Mouse (Mus musculus): ENCODE data around the gene Ankar. TPM values are rescaled to one million over a fixed set of nuclear protein-coding genes. Genes with fewer than 3 reads are reported as not detected.

The Ankar gene
- polyA plus RNA-seq, 1 experiment from 2014 or later, result not detected

GRCm38 (mm10) chr1:72730126-72730525, 29.7 kb upstream of the Ankar start:
- Histone ChIP-seq H3K27ac (ENCODE audit: low read depth, low read length) (no peak overlapping the region), H3K9me3 (ENCODE audit: control insufficient read depth, low read length) (no peaks in the 10 kb centered on the region), H3K4me3 (ENCODE audit: low read depth, low read length) (no peak overlapping the region), H3K9ac (ENCODE audit: low read depth, low read length) (no peak overlapping the region), H3K4me1 (replicated peaks; ENCODE audit: control insufficient read depth, insufficient read depth, low read length) (no peaks in the 10 kb centered on the region), H3K27me3 (replicated peaks; ENCODE audit: control insufficient read depth, insufficient read depth, low read length) (no peaks in the 10 kb centered on the region), H3K36me3 (ENCODE audit: control insufficient read depth, insufficient read depth, low read length) (no peaks in the 10 kb centered on the region), H3K4me2 (no peak overlapping the region)
- DNase-seq (ENCODE audit: low spot score), result no peak
- ATAC-seq (replicated peaks; ENCODE audit: low FRiP score), result no peak
- WGBS, result 82% methylated on average over 10 of the region's 10 CpGs

DNA sequence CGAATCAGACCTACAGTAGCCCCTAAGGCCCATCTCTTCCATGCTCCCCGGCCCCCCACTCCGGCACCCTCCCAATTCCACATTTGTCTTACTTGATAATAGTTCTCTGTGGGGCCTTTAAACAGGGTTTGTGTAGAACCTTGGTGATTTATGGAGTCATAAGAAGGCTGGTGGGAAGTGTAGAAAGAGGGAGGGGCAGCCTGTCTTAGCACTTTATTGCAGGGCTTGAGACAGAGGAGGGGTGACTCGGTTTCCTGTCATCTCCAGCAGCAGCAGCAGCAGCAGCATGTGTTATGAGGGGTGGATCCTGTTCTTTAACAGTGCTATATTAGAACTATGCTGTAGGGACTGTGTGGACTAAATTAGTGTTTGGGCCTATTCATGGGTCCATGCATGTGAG, 28.4 kb upstream of the Ankar start:
- DNase-seq (ENCODE audit: low spot score) (no peak), ATAC-seq (replicated peaks; ENCODE audit: low FRiP score) (no peak)
- Histone ChIP-seq H3K4me1 (replicated peaks; ENCODE audit: control insufficient read depth, insufficient read depth, low read length) (no peaks in the 10 kb centered on the region), H3K36me3 (ENCODE audit: control insufficient read depth, insufficient read depth, low read length) (no peaks in the 10 kb centered on the region), H3K4me3 (ENCODE audit: low read depth, low read length) (no peak overlapping the region), H3K4me2 (no peak overlapping the region), H3K27me3 (replicated peaks; ENCODE audit: control insufficient read depth, insufficient read depth, low read length) (no peaks in the 10 kb centered on the region), H3K27ac (ENCODE audit: low read depth, low read length) (no peak overlapping the region), H3K9ac (ENCODE audit: low read depth, low read length) (no peak overlapping the region), H3K9me3 (ENCODE audit: control insufficient read depth, low read length) (no peaks in the 10 kb centered on the region)
- WGBS, result 71% methylated on average over 4 of the region's 4 CpGs

- no peak overlapping the region for H3K9ac ChIP-seq (ENCODE audit: low read depth, low read length)
Observed at GRCm38 (mm10) chr1:72725941-72726340, 25.6 kb upstream of the Ankar start.

DNA sequence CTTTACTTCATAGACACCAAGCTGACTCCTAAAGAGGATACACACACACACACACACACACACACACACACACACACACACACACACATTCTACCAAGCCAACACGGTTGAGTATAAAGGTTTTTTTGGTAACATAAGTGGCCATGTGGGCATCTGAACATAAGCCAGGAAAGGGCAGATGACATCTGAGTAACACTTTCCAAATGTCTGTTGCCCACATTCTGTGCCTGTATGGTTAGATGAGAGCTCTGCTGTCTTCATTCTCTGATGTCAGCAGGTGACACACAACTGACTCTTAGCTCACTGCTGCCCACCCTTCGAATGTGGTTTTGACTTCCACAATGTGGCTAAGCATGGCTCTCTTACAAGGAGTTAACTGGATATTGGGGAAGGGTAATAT, 24.0 kb upstream of the Ankar start:
- H3K9me3 ChIP-seq (ENCODE audit: control insufficient read depth, low read length), result no peaks in the 10 kb centered on the region
- H3K4me1 ChIP-seq (replicated peaks; ENCODE audit: control insufficient read depth, insufficient read depth, low read length), result no peaks in the 10 kb centered on the region
- H3K9ac ChIP-seq (ENCODE audit: low read depth, low read length), result no peak overlapping the region
- no peak overlapping the region for H3K4me2 ChIP-seq
- ATAC-seq (replicated peaks; ENCODE audit: low FRiP score), result no peak
- H3K27me3 ChIP-seq (replicated peaks; ENCODE audit: control insufficient read depth, insufficient read depth, low read length), result no peaks in the 10 kb centered on the region
- no peak overlapping the region for H3K4me3 ChIP-seq (ENCODE audit: low read depth, low read length)
- 74% methylated on average over 2 of the region's 2 CpGs for WGBS
- no peak for DNase-seq (ENCODE audit: low spot score)
- no peak overlapping the region for H3K27ac ChIP-seq (ENCODE audit: low read depth, low read length)
- no peaks in the 10 kb centered on the region; the same call in 1 of the 2 replicates for H3K36me3 ChIP-seq (ENCODE audit: control insufficient read depth, insufficient read depth, low read length)

More at GRCm38 (mm10) chr1:72725941-72726340, 25.6 kb upstream of the Ankar start:
- H3K36me3 ChIP-seq (ENCODE audit: control insufficient read depth, insufficient read depth, low read length), result no peaks in the 10 kb centered on the region
- H3K4me2 ChIP-seq, result no peak overlapping the region
- ATAC-seq (replicated peaks; ENCODE audit: low FRiP score) (no peak), DNase-seq (ENCODE audit: low spot score) (no peak)
- no peaks in the 10 kb centered on the region for H3K27me3 ChIP-seq (replicated peaks; ENCODE audit: control insufficient read depth, insufficient read depth, low read length)
- H3K27ac ChIP-seq (ENCODE audit: low read depth, low read length), result no peak overlapping the region
- no peaks in the 10 kb centered on the region for H3K9me3 ChIP-seq (ENCODE audit: control insufficient read depth, low read length)
- H3K4me1 ChIP-seq (replicated peaks; ENCODE audit: control insufficient read depth, insufficient read depth, low read length), result no peaks in the 10 kb centered on the region
- 86% methylated on average over 13 of the region's 13 CpGs for WGBS
- no peak overlapping the region for H3K4me3 ChIP-seq (ENCODE audit: low read depth, low read length)

GRCm38 (mm10) chr1:72722646-72723045, 22.3 kb upstream of the Ankar start:
- Histone ChIP-seq H3K4me1 (replicated peaks; ENCODE audit: control insufficient read depth, insufficient read depth, low read length) (no peaks in the 10 kb centered on the region), H3K9ac (ENCODE audit: low read depth, low read length) (no peak overlapping the region), H3K9me3 (ENCODE audit: control insufficient read depth, low read length) (no peaks in the 10 kb centered on the region), H3K27me3 (replicated peaks; ENCODE audit: control insufficient read depth, insufficient read depth, low read length) (no peaks in the 10 kb centered on the region), H3K36me3 (ENCODE audit: control insufficient read depth, insufficient read depth, low read length) (no peaks in the 10 kb centered on the region; the same call in 1 of the 2 replicates), H3K4me2 (no peak overlapping the region), H3K27ac (ENCODE audit: low read depth, low read length) (no peak overlapping the region), H3K4me3 (ENCODE audit: low read depth, low read length) (no peak overlapping the region)
- 64% methylated on average over 8 of the region's 8 CpGs for WGBS
- no peak for ATAC-seq (replicated peaks; ENCODE audit: low FRiP score)
- DNase-seq (ENCODE audit: low spot score), result no peak

- no peaks in the 10 kb centered on the region; the same call in 1 of the 2 replicates for H3K36me3 ChIP-seq (ENCODE audit: control insufficient read depth, insufficient read depth, low read length)
- H3K27ac ChIP-seq (ENCODE audit: low read depth, low read length), result no peak overlapping the region
- H3K9ac ChIP-seq (ENCODE audit: low read depth, low read length), result no peak overlapping the region
- no peaks in the 10 kb centered on the region for H3K9me3 ChIP-seq (ENCODE audit: control insufficient read depth, low read length)
- H3K4me1 ChIP-seq (replicated peaks; ENCODE audit: control insufficient read depth, insufficient read depth, low read length), result no peaks in the 10 kb centered on the region
- no peaks in the 10 kb centered on the region for H3K27me3 ChIP-seq (replicated peaks; ENCODE audit: control insufficient read depth, insufficient read depth, low read length)
- no peak overlapping the region for H3K4me2 ChIP-seq
- 69% methylated on average over 6 of the region's 6 CpGs for WGBS
- DNase-seq (ENCODE audit: low spot score), result no peak
- H3K4me3 ChIP-seq (ENCODE audit: low read depth, low read length), result no peak overlapping the region
- no peak for ATAC-seq (replicated peaks; ENCODE audit: low FRiP score)
Observed at GRCm38 (mm10) chr1:72720115-72720725, 19.8 kb upstream of the Ankar start.

DNA sequence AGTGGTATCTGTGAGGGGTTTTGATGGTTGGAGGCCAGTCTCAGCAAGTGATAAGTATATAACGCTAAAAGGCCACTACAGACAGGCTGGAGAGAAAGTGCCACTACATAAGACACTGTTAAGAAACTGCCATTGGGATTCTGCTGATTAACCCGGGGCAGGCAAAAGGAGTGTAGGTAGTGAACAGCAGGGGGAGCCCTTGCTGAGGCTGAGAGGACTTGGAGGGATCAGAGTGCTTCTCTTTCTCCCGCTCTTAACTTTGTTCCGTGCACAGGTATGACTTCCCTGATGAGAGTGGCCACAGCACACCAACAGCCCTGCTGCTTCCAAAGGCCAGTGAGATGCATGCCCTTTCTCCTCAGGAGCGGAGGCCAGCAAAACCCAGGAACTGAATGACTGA, 18.5 kb upstream of the Ankar start:
- 31% methylated on average over 5 of the region's 5 CpGs for WGBS
- ATAC-seq (replicated peaks; ENCODE audit: low FRiP score) (peak; percentile 71), DNase-seq (ENCODE audit: low spot score) (peak; percentile 60)
- no peak overlapping the region for H3K4me2 ChIP-seq
- no peaks in the 10 kb centered on the region for H3K27me3 ChIP-seq (replicated peaks; ENCODE audit: control insufficient read depth, insufficient read depth, low read length)
- H3K27ac ChIP-seq (ENCODE audit: low read depth, low read length), result no peak overlapping the region
- no peak overlapping the region for H3K9ac ChIP-seq (ENCODE audit: low read depth, low read length)
- no peaks in the 10 kb centered on the region for H3K4me1 ChIP-seq (replicated peaks; ENCODE audit: control insufficient read depth, insufficient read depth, low read length)
- no peaks in the 10 kb centered on the region for H3K9me3 ChIP-seq (ENCODE audit: control insufficient read depth, low read length)
- peaks cover 5% of the 10 kb centered on the region; the same call in 1 of the 2 replicates for H3K36me3 ChIP-seq (ENCODE audit: control insufficient read depth, insufficient read depth, low read length)
- no peak overlapping the region for H3K4me3 ChIP-seq (ENCODE audit: low read depth, low read length)

- no peak for ATAC-seq (replicated peaks; ENCODE audit: low FRiP score)
- H3K4me3 ChIP-seq (ENCODE audit: low read depth, low read length), result no peak overlapping the region
- H3K27me3 ChIP-seq (replicated peaks; ENCODE audit: control insufficient read depth, insufficient read depth, low read length), result no peaks in the 10 kb centered on the region
- H3K4me1 ChIP-seq (replicated peaks; ENCODE audit: control insufficient read depth, insufficient read depth, low read length), result peaks cover 9% of the 10 kb centered on the region
- H3K4me2 ChIP-seq, result no peak overlapping the region
- H3K36me3 ChIP-seq (ENCODE audit: control insufficient read depth, insufficient read depth, low read length), result peaks cover 15% of the 10 kb centered on the region
- no peak overlapping the region for H3K9ac ChIP-seq (ENCODE audit: low read depth, low read length)
- WGBS, result 89% methylated on average over 7 of the region's 7 CpGs
- H3K27ac ChIP-seq (ENCODE audit: low read depth, low read length), result no peak overlapping the region
- no peak for DNase-seq (ENCODE audit: low spot score)
- no peaks in the 10 kb centered on the region for H3K9me3 ChIP-seq (ENCODE audit: control insufficient read depth, low read length)
Observed at GRCm38 (mm10) chr1:72717540-72717939, 17.2 kb upstream of the Ankar start.

GRCm38 (mm10) chr1:72716926-72717325, 16.5 kb upstream of the Ankar start:
- Histone ChIP-seq H3K4me3 (ENCODE audit: low read depth, low read length) (no peak overlapping the region), H3K4me2 (no peak overlapping the region), H3K4me1 (replicated peaks; ENCODE audit: control insufficient read depth, insufficient read depth, low read length) (peaks cover 11% of the 10 kb centered on the region), H3K9me3 (ENCODE audit: control insufficient read depth, low read length) (no peaks in the 10 kb centered on the region), H3K27ac (ENCODE audit: low read depth, low read length) (no peak overlapping the region), H3K9ac (ENCODE audit: low read depth, low read length) (no peak overlapping the region), H3K27me3 (replicated peaks; ENCODE audit: control insufficient read depth, insufficient read depth, low read length) (no peaks in the 10 kb centered on the region), H3K36me3 (ENCODE audit: control insufficient read depth, insufficient read depth, low read length) (peaks cover 15% of the 10 kb centered on the region)
- WGBS, result 14% methylated on average over 5 of the region's 5 CpGs
- DNase-seq (ENCODE audit: low spot score), result peak; percentile 54
- no peak for ATAC-seq (replicated peaks; ENCODE audit: low FRiP score)

Data from liver, embryonic 11.5 days (tissue).